Mouse (Mus musculus) spleen, postnatal 36 days (tissue): ENCODE measurements around the gene Ing1.
A peak's percentile ranks its signal among the peaks of the same experiment; 100 is the strongest.

Experiments
- DNase-seq, 2 experiments: peaks; one replicate each; pipeline ENCODE4 v3.0.0; 2022; ENCODE audit warnings: low spot score in 2 of 2, mixed read lengths in 1 of 2

Gene Ing1

DNA sequence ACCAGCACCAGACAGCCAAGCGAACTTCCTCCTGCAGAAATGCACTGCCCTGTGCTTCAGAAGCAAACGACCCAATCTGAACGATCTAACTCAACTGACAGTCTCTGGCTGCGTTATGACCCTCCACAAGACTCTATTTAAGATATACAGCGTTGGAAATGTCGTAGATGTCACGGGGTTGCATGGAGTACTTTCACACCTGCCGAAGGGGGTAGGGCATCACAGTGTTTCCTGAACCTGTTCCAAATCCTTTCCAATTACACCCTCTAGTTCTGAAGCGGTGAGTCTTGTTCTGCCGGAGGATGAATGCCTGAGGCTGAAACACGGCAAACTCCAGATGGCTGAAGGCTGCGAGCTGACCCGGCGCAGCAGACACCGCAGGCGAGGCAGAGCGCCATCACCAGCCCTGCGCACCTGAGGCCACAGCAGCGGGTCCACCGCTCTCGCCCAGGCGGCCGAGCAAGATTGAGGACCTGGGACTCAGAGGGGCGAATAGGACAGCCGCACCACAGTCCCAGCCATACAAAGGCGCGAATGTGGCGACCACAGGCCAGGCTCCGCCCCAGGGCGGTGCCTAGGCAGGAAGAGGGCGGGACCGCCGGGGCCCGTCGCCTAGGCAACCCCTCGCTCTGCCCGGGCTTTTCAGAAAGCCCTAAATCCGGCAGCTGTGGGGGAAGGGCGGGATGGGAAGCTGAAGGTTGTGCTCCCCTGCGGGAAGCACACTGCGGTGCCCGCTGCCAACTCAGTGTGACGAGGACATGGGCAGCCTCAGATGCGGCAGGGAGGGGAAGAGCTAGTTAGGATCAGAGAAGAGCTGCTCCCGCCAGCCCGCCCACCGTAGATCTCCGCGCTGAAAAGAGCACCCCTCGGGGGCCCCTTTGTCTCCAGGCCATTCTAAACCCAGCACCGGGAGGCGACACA is at the start of gene Ing1:
Ing1 (plus strand) TSS at position 773 of the 921 bp plus-strand sequence.
- peak; percentile 95 for DNase-seq

DNA sequence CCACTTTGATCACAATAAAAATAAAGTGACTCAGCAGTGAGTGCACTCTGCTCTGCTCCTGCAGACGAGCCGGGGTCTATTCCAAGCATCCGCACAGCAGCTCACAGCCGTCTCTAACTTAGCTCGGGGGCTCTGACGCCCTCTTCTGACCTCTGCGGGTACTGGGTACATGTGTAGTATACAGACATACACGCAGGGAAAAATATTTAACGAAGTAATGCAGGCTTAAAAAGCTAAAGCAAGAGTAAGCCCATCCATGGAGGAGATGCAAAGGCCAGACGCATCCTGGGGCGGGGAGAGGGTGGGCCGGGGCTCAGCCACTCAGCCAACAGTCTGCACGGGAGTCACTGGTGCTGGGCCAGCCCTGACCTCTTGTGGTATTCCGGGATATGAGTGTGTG is 49.3 kb upstream of the Ing1 start:
- DNase-seq, result no peak

DNA sequence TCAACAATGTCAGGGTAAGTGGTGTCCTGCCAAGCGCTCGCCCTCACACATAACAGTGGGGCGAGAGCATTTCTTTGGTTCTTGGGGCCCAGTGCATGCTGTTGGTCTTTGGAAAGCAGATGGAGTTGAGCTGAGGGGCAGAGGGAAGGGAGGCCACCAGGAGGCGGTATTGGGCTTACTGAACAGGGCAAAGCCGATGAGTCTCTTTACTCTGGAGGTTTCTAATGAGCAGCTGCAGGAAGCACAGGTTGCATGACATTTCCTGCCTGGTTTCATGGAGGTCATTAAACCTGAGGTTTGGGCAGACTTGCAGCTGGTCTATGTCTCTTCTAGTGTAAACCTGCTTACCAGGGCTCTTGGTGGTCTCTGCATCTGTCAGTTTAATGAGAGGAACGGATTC is 48.6 kb upstream of the Ing1 start:
- DNase-seq, result peak; percentile 33 to 53

DNA sequence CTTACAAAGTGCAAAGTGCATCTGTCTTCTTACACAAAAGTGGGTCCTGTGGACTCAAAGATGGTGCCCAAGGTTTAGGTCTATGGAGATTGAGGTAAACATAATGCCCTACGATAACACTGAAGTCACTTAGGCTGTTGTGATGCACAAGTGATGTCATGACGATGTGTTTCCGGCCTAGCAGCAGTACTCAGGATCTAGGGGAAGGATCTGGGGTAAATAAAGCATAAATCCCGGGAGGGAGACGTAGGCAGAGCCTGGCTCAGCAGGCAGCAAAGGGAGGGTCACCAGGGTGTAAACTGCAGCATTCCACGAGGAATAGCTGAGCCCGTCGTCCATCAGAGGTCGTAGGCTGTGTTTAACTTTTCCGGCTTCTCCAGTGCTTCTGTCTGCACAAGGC is 46.5 kb upstream of the Ing1 start:
- no peak for DNase-seq

DNA sequence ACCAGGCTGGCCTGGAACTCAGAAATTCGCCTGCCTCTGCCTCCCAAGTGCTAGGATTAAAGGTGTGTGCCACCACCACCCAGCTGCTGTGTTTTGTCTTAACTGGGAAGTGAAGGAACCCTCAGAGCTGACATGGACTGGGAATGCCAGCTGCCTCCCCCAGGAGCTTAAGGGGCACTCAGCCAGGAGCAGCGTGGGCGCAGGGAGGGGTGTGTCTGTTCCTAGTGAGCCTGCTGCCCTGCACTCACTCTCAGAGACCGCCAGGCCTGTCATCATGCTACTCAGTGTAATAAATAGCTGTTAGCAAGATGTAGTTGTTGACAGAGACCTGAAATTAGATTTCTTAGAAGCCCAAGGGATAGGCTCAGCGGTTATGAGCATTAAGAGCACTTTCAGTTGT is 44.4 kb upstream of the Ing1 start:
- no peak for DNase-seq

DNA sequence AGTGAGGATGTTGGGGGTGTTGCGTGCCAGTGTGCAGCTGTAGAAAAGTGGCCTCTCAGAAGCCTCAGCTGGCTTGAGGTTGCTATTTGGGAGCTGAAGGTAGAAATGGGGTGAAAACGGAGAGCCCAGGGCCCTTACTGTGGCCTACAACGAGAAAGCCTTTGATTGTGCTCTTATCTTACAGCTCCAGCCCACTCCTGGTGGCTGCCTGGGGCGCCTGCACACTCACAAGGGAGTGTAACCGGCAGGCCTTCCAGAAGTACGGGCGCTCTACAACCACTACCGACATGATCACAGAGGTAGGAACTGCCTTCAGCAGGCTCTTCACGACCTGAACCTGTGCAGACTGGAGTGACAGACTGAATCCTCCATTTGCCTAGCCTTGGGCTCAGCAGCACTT is 42.7 kb upstream of the Ing1 start:
- no peak for DNase-seq

DNA sequence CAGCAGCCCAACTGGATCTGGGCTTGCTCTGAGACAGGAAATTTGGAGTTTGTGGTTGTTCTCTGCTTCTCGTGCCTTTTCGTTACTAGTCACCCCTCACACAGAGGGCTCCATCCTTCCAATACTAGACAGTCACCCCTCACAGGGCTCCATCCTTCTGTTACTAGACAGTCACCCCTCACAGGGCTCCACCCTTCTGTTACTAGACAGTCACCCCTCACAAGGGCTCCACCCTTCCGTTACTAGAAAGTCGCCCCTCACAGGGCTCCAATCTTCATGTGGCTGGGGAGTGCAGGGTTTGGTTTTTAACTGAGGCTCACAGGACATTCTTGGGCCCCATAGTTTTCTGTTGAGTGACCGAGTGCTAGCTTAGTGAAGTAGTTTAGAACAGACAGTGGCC is 42.1 kb upstream of the Ing1 start:
- DNase-seq, result no peak

DNA sequence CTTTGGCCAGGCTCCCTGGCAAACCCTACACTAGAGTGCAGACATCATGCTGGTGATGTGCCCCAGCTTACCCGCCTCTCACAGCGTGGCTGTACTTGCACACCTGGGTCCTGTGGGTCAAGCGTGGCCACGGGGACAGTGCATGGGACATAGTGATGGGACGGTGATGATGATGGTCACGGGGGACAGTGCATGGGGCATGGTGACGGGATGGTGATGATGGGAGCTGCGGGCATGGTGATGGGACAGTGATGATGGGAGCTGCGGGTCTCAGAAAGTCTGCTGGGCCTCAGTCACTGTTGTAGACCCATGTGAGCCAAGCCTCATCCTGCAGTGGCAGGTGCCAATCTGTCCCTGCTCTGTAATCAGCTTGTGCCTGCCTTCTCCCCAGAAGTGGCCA is 39.1 kb upstream of the Ing1 start:
- no peak for DNase-seq

DNA sequence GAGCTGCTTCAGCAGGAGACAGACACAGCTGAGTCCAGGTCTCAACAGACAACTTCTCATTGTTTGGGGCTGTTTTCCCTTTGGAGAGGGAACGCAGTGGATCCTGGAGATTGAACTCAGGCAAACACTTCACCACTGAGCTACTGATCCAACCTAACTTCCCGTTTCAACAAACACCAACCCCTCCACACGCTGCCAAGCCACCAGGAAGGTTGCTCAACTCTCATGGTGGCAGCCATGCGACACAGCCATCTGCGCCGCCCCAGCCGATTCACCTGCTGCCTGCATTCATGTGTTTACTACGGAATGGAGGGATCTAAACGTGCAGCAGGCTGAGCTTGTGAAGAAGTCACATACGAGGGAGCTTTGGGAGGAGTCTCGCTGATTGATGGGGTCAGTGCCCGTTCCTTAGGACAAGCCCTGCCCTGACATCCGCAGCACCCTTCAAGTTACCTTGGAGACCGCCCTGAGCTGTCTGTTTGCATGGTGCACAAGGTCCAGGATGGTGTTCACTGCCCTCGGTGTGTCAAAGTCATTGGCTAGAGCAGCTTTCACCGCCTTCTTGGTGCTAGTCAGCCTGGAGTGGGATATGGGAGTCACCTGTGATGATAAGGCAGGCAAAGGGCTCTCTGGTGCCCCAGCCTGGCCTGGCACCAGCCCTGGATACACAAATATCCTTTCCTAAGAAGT is 37.9 kb upstream of the Ing1 start:
- no peak for DNase-seq

DNA sequence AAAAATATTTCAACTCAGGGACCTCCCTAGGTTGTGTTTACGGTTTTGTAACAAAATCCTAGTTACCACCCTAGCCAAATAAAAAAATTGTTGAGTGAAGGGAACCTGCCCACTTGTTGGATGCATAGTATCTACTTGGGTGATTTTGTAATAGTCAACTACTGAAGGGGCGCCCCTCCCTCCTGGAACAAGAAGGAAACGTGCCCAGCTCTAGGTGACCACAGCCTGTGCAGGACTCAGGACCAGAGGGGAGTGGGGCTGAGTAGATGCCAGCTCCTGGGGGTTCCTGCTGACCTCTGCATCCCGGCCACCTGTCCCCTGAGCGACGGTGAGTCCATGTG is 37.3 kb upstream of the Ing1 start:
- no peak for DNase-seq

DNA sequence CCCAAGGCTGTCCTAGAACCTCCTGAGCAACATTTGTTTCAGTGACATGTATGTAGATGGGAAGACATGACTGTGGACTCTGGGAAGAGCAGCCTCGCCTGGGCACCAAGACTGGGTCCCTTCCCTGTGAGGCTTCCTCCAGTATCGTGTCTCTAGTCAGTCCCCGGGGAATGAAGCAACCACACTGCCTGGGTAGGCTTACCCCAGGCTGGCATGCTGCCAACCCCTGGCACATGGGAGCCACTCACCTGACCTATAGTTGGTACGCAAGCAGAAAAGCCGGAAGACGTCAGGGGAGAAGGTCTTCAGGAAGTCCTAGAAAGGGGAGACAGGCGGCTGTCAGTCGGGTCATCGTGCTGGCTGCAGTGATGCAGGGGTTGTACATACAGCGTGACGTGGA is 36.7 kb upstream of the Ing1 start:
- no peak for DNase-seq

DNA sequence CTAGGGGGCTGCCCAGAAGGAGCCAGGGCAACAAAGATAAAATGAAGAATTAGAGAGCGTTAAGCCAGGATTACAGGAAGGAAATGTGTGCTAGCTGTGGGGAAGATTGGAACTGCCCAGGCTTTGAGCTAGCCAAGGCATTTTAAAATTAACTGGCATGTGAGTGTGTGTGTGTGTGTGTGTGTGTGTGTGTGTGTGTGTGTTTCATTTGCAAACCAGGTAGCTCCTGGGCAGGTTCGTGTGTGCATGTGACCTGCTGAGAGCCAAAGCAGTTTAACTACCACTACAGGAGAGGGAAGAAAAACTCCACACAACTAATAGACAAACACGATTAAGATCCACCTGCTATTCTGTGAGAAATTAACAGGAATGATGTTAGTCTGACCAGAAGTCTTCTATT is 32.0 kb upstream of the Ing1 start:
- DNase-seq, result no peak

DNA sequence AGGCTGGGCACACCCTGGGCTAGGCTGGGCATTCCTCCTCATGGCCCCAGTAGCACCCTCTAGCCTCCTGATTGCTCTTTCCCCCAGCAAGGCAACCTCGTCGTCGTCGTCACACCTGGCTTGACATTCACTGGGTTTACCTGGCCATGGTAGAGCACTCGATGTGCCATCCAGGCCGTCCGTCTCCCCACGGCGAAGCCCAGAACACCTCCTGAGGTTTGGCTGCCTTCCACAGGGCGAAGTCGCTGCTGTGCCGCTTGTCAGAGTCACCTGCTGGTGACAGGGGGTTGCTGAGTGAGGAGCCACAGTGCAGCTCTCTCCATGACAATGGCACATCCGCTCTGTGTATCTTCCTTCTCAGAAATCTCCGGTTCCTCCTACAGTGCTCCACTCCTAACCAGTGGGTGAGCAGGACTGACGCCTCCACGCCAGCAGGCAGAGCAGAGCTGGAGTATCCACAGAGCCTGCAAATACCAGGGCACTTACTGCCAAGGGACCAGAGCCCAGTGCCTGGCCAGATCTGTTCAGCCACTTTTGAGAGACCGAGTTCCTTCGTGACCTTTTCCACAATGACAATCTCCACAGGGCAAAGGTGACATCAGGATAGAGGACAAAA is 25.1 kb upstream of the Ing1 start:
- no peak for DNase-seq

DNA sequence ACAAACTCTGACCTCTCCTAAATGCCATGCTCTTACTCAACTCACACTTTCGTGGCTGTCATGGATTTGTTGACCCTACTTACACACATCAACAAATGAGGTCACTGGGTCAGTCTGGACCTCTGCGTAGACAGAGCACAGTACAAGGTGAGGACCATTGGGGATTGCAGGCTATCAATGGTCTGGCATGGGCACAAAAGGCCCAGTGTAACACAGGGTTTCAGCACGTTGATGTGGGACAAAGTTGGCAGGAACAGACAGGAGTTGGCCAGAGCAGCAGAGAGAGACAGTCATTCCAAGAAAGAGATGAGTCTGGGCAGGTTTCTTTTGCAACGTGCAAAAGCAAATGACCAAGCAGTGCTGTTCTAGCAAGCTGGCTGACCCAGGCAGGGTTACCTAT is 24.5 kb upstream of the Ing1 start:
- DNase-seq, result no peak

DNA sequence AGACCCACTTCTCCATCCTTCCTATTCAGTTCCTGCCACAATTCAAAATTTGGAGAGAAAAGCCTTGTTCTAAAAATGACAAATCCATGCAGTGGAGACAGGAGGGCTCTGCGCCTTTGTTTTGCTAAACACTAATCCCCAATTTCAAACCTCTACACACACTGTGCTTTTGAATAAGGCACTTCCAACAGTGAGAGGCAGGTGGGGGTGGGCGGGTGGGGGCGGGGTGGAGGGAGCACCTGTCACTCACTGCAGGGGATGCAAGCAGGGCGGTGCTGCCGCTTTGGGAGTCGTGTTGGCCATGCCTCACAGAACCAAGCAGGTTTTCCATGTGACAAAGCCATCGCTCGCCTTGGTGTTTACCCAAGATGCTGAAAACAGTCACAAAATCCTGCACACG is 20.9 kb upstream of the Ing1 start:
- DNase-seq, result no peak

DNA sequence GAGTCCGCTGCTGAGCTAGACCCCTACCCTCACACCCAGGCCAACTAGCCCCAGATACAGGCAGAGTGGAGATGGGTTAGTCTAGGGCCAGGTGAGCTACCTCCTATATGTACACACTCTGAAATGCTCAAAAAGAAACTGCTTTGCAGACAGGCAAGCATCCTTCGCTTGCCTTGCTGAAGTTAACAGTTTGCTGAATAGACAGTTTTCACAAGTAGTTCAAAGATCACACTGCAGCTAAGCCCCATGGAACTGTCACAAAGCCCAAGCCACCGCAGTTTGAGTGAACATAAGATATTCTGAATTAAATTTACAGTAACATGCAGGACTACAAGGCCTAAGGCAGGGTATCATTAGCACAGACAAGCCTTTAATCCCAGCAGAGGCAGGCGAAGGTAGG is 16.3 kb upstream of the Ing1 start:
- no peak for DNase-seq

DNA sequence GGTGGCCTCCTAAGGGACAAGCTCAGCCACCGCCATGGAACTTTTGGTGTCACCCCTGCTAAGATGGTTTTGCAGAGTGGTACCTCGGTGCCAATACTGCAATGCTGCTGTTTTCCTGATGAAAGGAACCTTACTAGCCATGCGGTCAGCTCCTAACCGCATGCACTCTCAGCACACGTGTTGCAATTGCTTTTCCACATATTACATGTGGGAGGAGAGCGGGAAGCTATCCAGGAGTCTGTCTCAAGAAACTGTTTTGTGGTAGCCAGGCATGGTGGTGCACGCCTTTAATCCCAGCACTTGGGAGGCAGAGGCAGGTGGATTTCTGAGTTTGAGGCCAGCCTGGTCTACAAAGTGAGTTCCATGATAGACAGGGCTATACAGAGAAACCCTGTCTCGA is 15.2 kb upstream of the Ing1 start:
- no peak for DNase-seq

DNA sequence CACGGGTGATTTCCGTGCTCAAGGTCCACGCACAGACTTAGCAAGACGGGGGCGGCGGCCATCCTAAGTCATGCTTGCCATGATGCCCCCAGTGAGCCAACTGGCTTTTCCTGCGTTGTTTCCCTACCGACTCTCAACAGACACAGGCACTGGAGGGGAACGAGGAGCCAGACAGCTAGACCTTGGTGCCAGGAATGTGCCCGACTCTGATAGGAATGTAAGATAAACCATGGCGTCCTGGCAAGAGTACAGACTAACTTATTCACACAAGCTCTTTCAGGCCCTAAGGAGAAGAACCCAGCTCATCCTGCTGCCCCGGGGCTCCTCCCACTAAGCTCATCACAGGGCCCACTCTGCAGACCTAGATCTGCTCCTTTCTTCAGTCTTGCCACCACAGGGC is 13.3 kb upstream of the Ing1 start:
- DNase-seq, result no peak

DNA sequence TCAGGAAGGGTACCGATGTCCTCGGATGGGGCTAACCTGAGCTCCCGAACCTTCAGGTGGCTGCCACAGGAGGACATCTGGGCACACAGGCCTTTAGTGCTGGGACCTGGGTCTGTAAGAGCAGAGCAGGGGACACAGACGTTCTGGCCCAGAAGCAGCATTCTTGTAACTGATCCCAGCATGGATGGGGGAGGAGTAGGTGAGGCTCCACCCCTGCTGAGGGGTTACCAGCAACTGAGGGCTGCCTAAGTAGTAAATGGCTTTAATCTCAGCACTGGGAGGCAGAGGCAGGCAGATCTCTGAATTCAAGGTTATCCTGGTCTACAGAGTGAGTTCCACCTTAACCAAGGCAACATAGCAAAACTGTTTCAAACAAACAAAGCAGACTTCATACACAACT is 12.5 kb upstream of the Ing1 start:
- no peak for DNase-seq

DNA sequence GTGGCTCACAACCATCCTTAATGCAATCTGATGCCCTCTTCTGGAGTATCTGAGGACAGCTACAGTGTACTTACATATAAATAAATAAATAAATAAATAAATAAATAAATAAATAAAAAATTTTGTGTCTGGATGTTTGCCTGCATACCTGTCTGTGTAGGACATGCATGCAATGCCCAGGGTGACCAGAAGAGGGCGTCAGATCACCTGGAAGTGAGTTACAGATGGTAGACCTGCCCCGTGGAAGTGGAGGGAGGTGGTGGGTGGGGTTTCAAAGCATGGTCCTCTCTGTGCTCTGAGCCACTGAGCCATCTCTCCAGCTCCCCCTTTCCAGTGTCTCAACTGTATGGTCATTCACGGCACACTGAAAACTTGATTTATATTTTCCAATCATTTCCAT is 11.0 kb upstream of the Ing1 start:
- DNase-seq, result peak; percentile 43 to 66

DNA sequence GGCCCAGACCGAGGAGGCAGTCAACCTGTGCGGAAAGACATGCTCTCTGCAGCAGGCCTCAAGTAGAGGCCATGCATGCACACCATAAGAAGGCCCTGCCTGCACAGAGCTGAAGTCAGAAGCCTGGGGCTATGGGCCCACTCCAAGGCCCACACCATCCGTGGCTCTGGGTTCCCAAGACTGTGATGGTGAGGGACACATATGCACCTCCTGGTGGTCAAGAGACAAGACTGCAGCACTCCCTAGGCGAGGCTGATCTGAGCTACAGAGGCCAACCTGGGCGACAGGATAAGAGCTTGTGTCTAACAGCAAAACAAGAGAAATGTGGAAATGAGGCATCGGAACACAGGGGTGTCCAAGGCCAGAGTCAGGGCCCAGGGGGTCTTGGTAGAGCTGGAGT is 8.3 kb upstream of the Ing1 start:
- no peak for DNase-seq

DNA sequence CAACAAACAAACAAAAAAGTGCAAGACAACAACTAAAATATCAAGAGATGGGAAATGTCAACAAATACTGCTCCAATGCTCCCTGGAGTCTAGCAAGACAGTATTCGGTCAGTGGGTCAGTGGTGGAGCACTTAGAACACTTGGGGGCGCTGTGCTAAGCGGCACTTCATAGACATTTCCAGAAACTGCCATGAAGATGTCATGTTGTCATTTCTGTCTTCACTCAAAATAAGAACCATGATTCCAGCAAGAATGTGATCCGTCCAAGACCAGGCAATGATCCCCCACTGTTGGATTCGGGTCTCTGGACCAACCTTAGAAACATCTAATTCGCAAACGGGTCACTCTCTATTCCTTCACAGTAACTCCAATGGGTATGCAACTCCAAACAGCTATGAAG is 5.7 kb upstream of the Ing1 start:
- peak; percentile 42 to 56 for DNase-seq
